Mouse (Mus musculus): ENCODE data around the gene H2afz. TPM values are rescaled to one million over a fixed set of nuclear protein-coding genes. Genes with fewer than 3 reads are reported as not detected.

The H2afz gene
- polyA plus RNA-seq (2014; fragmentation: Illumina TruSeq; extraction: RNeasy Lipid Tissue Mini Kit (QIAGEN cat#74804); ENCODE audit: low read depth, low replicate concordance), result 428 TPM

DNA sequence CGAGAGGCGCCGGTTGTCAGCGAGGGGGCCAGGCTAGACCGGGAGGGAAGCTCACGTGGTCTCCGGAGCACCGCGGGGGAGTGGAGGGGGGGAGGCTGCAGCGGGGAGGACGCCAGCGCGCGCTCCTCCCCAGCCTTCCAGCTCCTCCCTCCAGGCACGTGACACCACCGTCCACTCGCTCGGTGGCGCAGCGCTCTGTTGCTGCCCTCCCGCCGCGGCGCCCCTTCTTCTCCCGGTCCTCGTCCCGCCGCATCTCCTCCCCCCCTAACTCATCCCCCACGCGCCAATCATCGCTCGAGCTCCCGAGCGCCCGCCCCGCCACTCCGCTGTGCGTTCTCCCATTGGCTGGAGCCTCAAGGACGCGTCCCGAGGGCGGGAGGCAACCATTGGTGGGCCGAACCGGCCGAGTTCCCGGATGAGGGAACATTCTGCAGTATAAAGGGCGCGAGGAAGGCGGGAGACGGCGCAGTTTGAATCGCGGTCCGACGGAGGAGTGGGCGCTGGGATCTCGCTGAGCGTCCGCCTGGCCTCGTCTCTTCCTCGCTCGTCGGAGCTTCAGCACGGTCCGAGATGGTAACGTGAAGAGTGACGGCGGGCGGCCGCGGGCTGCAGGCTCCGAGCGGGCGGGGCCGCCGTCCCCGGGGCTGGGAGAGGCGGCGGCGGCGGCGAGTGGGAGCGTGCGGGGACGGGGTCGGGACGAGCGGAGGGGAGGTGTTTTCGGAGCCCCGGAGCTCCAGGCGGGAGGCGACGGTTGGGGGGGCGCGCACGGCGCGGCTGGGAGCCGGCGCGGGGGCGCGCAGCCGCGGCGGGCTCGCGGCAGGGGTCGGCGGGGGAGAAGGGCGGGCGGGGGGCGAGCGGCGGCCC lies at the start of gene H2afz:
H2afz (plus strand) TSS at position 364 of the 864 bp plus-strand sequence.

GRCm38 (mm10) chr3:137867437-137868093 lies 3.3 kb downstream of the H2afz start, which contains the start of gene Dnajb14:
Gene Dnajb14, plus strand, starts transcription at chr3:137867675.

Other genes with a start within 250 kb of the H2afz start
- 4.5 TPM for gene Ddit4l, start 242.9 kb upstream of the H2afz start, polyA plus RNA-seq (2014; fragmentation: Illumina TruSeq; extraction: RNeasy Lipid Tissue Mini Kit (QIAGEN cat#74804); ENCODE audit: low read depth, low replicate concordance)
- not detected for gene Gm21962, start 193.0 kb upstream of the H2afz start, polyA plus RNA-seq (2014; fragmentation: Illumina TruSeq; extraction: RNeasy Lipid Tissue Mini Kit (QIAGEN cat#74804); ENCODE audit: low read depth, low replicate concordance)
- 63.0 TPM for gene Dnajb14, start 3.2 kb downstream of the H2afz start, polyA plus RNA-seq (2014; fragmentation: Illumina TruSeq; extraction: RNeasy Lipid Tissue Mini Kit (QIAGEN cat#74804); ENCODE audit: low read depth, low replicate concordance)
- gene Lamtor3, start 54.0 kb downstream of the H2afz start, polyA plus RNA-seq (2014; fragmentation: Illumina TruSeq; extraction: RNeasy Lipid Tissue Mini Kit (QIAGEN cat#74804); ENCODE audit: low read depth, low replicate concordance), result 79.3 TPM
- 9.0 TPM for gene Dapp1, start 117.1 kb downstream of the H2afz start, polyA plus RNA-seq (2014; fragmentation: Illumina TruSeq; extraction: RNeasy Lipid Tissue Mini Kit (QIAGEN cat#74804); ENCODE audit: low read depth, low replicate concordance)
- 0.93 TPM for gene 1110002E22Rik, start 200.6 kb downstream of the H2afz start, polyA plus RNA-seq (2014; fragmentation: Illumina TruSeq; extraction: RNeasy Lipid Tissue Mini Kit (QIAGEN cat#74804); ENCODE audit: low read depth, low replicate concordance)
- not detected for gene Gm5105, start 202.9 kb downstream of the H2afz start, polyA plus RNA-seq (2014; fragmentation: Illumina TruSeq; extraction: RNeasy Lipid Tissue Mini Kit (QIAGEN cat#74804); ENCODE audit: low read depth, low replicate concordance)